13 mouse cellular contexts compared by ENCODE assay signal in the genomic region with DNA sequence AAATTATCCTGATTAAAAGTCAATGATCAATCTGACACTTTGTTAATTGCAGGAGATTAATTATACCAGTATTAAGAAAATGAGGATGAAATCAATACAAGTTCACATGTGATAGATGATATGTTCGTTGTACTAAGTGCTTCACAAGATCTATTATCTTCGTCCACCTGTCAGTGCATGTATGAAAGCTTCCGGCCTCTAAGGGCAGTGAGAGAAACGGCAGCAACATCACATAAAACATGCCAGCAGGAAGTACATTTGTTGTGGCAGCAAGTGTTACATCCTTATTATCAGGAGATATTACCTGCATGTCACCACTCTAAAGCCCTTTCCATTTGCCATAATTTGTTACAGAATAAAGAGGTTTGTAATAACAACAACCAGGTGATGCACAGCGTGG.
"Had no signal": no experiment of that assay in that cellular context is flagged by ENCODE, and none has a peak within 500 bp of the region (broad histone marks: within the 10 kb centered on the region; RNA-seq: fewer than 3 reads in every experiment).

No protein-coding gene starts in this region.

- H3K4me1 ChIP-seq: intestine, embryonic 15.5 days; limb, embryonic 10.5 days; liver, embryonic 15.5 days; midbrain, embryonic 12.5 days had no signal

- H3K36me3 ChIP-seq: intestine, embryonic 15.5 days; limb, embryonic 10.5 days; liver, embryonic 15.5 days; midbrain, embryonic 12.5 days had no signal

- H3K9me3 ChIP-seq: intestine, embryonic 15.5 days; limb, embryonic 10.5 days; liver, embryonic 15.5 days; midbrain, embryonic 12.5 days had no signal

- DNase-seq: kidney, adult 18-20 months; kidney, postnatal 10 days; kidney, postnatal 4 days; lung, adult 2 months; lung, postnatal 4 days; thymus, postnatal 4 days had no signal

- H3K27ac ChIP-seq: intestine, embryonic 15.5 days; limb, embryonic 10.5 days; liver, embryonic 15.5 days; midbrain, embryonic 12.5 days; stomach, postnatal 0 days had no signal

- H3K27me3 ChIP-seq: intestine, embryonic 15.5 days; liver, embryonic 15.5 days; midbrain, embryonic 12.5 days had no signal

- H3K9ac ChIP-seq: intestine, embryonic 15.5 days; liver, embryonic 15.5 days; midbrain, embryonic 12.5 days had no signal

- ATAC-seq: intestine, embryonic 15.5 days; lung, postnatal 0 days had no signal

- H3K4me2 ChIP-seq: intestine, embryonic 15.5 days; liver, embryonic 11.5 days; liver, embryonic 15.5 days; midbrain, embryonic 12.5 days had no signal

- H3K4me3 ChIP-seq: intestine, embryonic 15.5 days; limb, embryonic 10.5 days; liver, embryonic 15.5 days; midbrain, embryonic 12.5 days had no signal
